Mouse (Mus musculus) pancreas, adult 10 weeks (tissue): Measurements from ENCODE around the gene Eef1akmt1. TPM values are rescaled to one million over a fixed set of nuclear protein-coding genes. Genes with fewer than 3 reads are reported as not detected.

Source experiments
- polyA plus RNA-seq: library from polyadenylated mRNA; stranded (reverse); fragments of 350-450 nt; fragmentation: Illumina TruSeq; extraction: RNeasy Lipid Tissue Mini Kit (QIAGEN cat#74804); gene quantifications from one replicate; pipeline ENCODE4 v1.2.3, GENCODE M21; 2015; ENCODE audit warnings: low read depth, low replicate concordance; ENCODE audit not compliant: insufficient read depth

The Eef1akmt1 gene
- 4.7 TPM for polyA plus RNA-seq

GRCm38 (mm10) chr14:57571155-57572133 is at the start of gene Eef1akmt1:
TSS of gene Eef1akmt1 (minus strand) at chr14:57571612.

DNA sequence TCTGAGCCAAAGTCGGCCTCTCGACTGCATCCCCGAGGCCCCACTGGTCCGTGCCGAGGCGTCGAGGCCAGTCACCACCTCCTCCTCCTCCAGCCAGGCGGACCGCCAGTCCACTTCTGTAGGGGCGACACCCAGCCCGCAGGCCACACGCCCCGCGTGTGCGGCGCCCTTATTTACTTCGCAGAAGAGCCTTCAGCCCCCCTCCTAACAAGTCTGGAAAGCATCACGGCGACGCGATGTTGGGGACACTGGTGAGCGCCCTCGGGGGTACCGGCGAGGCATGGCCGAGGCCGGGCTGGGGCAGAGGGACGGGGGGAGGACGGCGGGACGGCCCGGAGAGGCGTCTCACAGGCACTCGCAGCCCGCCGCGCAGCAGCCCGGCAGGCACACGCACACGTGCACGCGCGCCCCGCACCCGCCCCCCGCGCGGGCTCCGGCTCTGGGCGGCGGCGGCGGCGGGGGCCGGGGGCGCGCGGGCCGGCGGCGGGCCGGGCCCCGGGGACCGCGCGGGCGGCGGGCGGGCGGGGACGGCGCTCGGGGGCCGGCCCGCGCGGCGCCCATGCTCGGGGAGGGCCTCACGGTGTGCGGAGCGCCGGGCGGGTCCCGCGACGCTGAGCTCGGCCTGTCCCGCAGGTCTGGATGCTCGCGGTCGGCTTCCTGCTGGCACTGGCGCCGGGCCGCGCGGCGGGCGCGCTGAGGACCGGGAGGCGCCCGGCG is 46.6 kb downstream of the Eef1akmt1 start, which contains the start of gene Il17d:
Il17d (plus strand) TSS at position 107 of the 717 bp plus-strand sequence.

Other genes with a start within 250 kb of the Eef1akmt1 start
- 5.6 TPM for gene Cryl1, start 173.1 kb downstream of the Eef1akmt1 start, polyA plus RNA-seq
- 3.2 TPM for gene Ift88, start 147.6 kb downstream of the Eef1akmt1 start, polyA plus RNA-seq
- 1.8 TPM for gene Il17d, start 46.8 kb downstream of the Eef1akmt1 start, polyA plus RNA-seq
- gene Xpo4, start 93.8 kb upstream of the Eef1akmt1 start, polyA plus RNA-seq: 2.2 TPM
- not detected for gene Gm49361, start 174.5 kb upstream of the Eef1akmt1 start, polyA plus RNA-seq
- gene Lats2, start 186.8 kb upstream of the Eef1akmt1 start, polyA plus RNA-seq: 7.6 TPM
- gene Sap18, start 226.6 kb upstream of the Eef1akmt1 start, polyA plus RNA-seq: 39.0 TPM